In genomic region chr6:90425361-90425760, GRCm38 (mm10) we compare ENCODE assay signal across 20 mouse cellular contexts. TPM values are rescaled to one million over a fixed set of nuclear protein-coding genes. Genes with fewer than 3 reads are reported as not detected.
"Had no signal": no experiment of that assay in that cellular context is flagged by ENCODE, and none has a peak within 500 bp of the region (broad histone marks: within the 10 kb centered on the region; RNA-seq: fewer than 3 reads in every experiment).

No protein-coding gene starts in this region.

- DNase-seq: lung, adult 18-20 months; lung, embryonic 14.5 days; lung, postnatal 10 days; lung, postnatal 4 days; midbrain, embryonic 14.5 days; retina, postnatal 1 day; right cerebral cortex, adult 18-20 months; right cerebral cortex, postnatal 25 days; right cerebral cortex, postnatal 4 days; spleen, adult 18-20 months; thymus, adult 18-20 months; thymus, postnatal 14 days; thymus, postnatal 36 days had no signal

- H3K27ac ChIP-seq: liver, embryonic 15.5 days; midbrain, embryonic 10.5 days; midbrain, embryonic 12.5 days; neural tube, embryonic 13.5 days; neural tube, embryonic 15.5 days had no signal

- H3K36me3 ChIP-seq: liver, embryonic 15.5 days; midbrain, embryonic 10.5 days; midbrain, embryonic 12.5 days; neural tube, embryonic 13.5 days; neural tube, embryonic 15.5 days had no signal

- H3K4me3 ChIP-seq: liver, embryonic 15.5 days; midbrain, embryonic 10.5 days; midbrain, embryonic 12.5 days; myocyte; neural tube, embryonic 13.5 days; neural tube, embryonic 15.5 days had no signal

RNA-seq across cellular contexts. Expression of gene Cfap100, which starts 3.2 kb away (rescaled TPM):
- polyA plus RNA-seq: liver, embryonic 15.5 days; small intestine, adult 2 months had no signal
